Mouse (Mus musculus): ENCODE measurements at regions not wholly inside any gene's neighbourhood (a gene's known extent, or its start where the extent isn't known, plus 50 kb on each side); places are given as distances from the start of the nearest gene placed in this dataset.
A peak's percentile ranks its signal among the peaks of the same experiment; 100 is the strongest.

GRCm38 (mm10) chr16:51521317-51522092 lies 509.5 kb upstream of the Cblb start:
- H3K4me1 ChIP-seq (ENCODE audit: insufficient read depth, low read length), result no peaks in the 10 kb centered on the region
- H3K9ac ChIP-seq (replicated peaks; ENCODE audit: low read length, poor library complexity, severe bottlenecking), result no peak overlapping the region
- H3K27ac ChIP-seq (ENCODE audit: low read depth, low read length), result no peak overlapping the region
- no peaks in the 10 kb centered on the region for H3K27me3 ChIP-seq (ENCODE audit: insufficient read depth, low read length)
- H3K36me3 ChIP-seq (ENCODE audit: insufficient read depth, low read length), result no peaks in the 10 kb centered on the region
- no peaks in the 10 kb centered on the region for H3K9me3 ChIP-seq (ENCODE audit: low read length)
- no peak for TF ChIP-seq CTCF (IDR thresholded peaks at IDR 0.05)
- peak overlapping the region; percentile 18; the same call in 1 of the 2 replicates for H3K4me2 ChIP-seq (ENCODE audit: low read depth, low read length, poor library complexity, severe bottlenecking)
- ATAC-seq (ENCODE audit: low FRiP score) (0 out of 2 replicates have a peak, but pooled peaks have one; percentile 47), DNase-seq (ENCODE audit: low spot score) (peak; percentile 11)
- peak overlapping the region; percentile 10; the same call in 1 of the 2 replicates for H3K4me3 ChIP-seq (ENCODE audit: low read depth, low read length)
- WGBS, result 53% methylated on average over 13 of the region's 13 CpGs

GRCm38 (mm10) chr16:51524023-51524422 lies 507.0 kb upstream of the Cblb start:
- Histone ChIP-seq H3K27ac (ENCODE audit: low read depth, low read length) (no peak overlapping the region), H3K4me1 (ENCODE audit: insufficient read depth, low read length) (no peaks in the 10 kb centered on the region), H3K4me2 (ENCODE audit: low read depth, low read length, poor library complexity, severe bottlenecking) (no peak overlapping the region), H3K36me3 (ENCODE audit: insufficient read depth, low read length) (no peaks in the 10 kb centered on the region), H3K4me3 (ENCODE audit: low read depth, low read length) (no peak overlapping the region), H3K27me3 (ENCODE audit: insufficient read depth, low read length) (no peaks in the 10 kb centered on the region), H3K9me3 (ENCODE audit: low read length) (no peaks in the 10 kb centered on the region), H3K9ac (replicated peaks; ENCODE audit: low read length, poor library complexity, severe bottlenecking) (no peak overlapping the region)
- ATAC-seq (ENCODE audit: low FRiP score) (no peak), DNase-seq (ENCODE audit: low spot score) (no peak)
- 98% methylated on average over 1 of the region's 1 CpGs for WGBS
- TF ChIP-seq CTCF (IDR thresholded peaks at IDR 0.05), result no peak

- no peaks in the 10 kb centered on the region for H3K4me1 ChIP-seq (ENCODE audit: insufficient read depth, low read length)
- H3K27me3 ChIP-seq (ENCODE audit: insufficient read depth, low read length), result no peaks in the 10 kb centered on the region
- no peak overlapping the region for H3K27ac ChIP-seq (ENCODE audit: low read depth, low read length)
- no peak for TF ChIP-seq CTCF (IDR thresholded peaks at IDR 0.05)
- H3K9me3 ChIP-seq (ENCODE audit: low read length), result no peaks in the 10 kb centered on the region
- WGBS, result 82% methylated on average over 1 of the region's 1 CpGs
- no peak overlapping the region for H3K4me3 ChIP-seq (ENCODE audit: low read depth, low read length)
- DNase-seq (ENCODE audit: low spot score) (no peak), ATAC-seq (ENCODE audit: low FRiP score) (no peak)
- H3K9ac ChIP-seq (replicated peaks; ENCODE audit: low read length, poor library complexity, severe bottlenecking), result no peak overlapping the region
- H3K36me3 ChIP-seq (ENCODE audit: insufficient read depth, low read length), result no peaks in the 10 kb centered on the region
- no peak overlapping the region for H3K4me2 ChIP-seq (ENCODE audit: low read depth, low read length, poor library complexity, severe bottlenecking)
These were observed 498.5 kb upstream of the Cblb start for GRCm38 (mm10) chr16:51532496-51532895.

GRCm38 (mm10) chr16:51543769-51544168 lies 487.3 kb upstream of the Cblb start:
- no peak overlapping the region for H3K4me3 ChIP-seq (ENCODE audit: low read depth, low read length)
- no peaks in the 10 kb centered on the region for H3K4me1 ChIP-seq (ENCODE audit: insufficient read depth, low read length)
- ATAC-seq (ENCODE audit: low FRiP score) (no peak), DNase-seq (ENCODE audit: low spot score) (no peak)
- H3K36me3 ChIP-seq (ENCODE audit: insufficient read depth, low read length), result no peaks in the 10 kb centered on the region
- no peak overlapping the region for H3K9ac ChIP-seq (replicated peaks; ENCODE audit: low read length, poor library complexity, severe bottlenecking)
- no peaks in the 10 kb centered on the region for H3K27me3 ChIP-seq (ENCODE audit: insufficient read depth, low read length)
- WGBS, result 87% methylated on average over 4 of the region's 4 CpGs
- TF ChIP-seq CTCF (IDR thresholded peaks at IDR 0.05), result no peak
- no peak overlapping the region for H3K27ac ChIP-seq (ENCODE audit: low read depth, low read length)
- no peak overlapping the region for H3K4me2 ChIP-seq (ENCODE audit: low read depth, low read length, poor library complexity, severe bottlenecking)
- H3K9me3 ChIP-seq (ENCODE audit: low read length), result no peaks in the 10 kb centered on the region

- ATAC-seq (ENCODE audit: low FRiP score), result no peak
- DNase-seq (ENCODE audit: low spot score), result no peak
- H3K27ac ChIP-seq (ENCODE audit: low read depth, low read length), result no peak overlapping the region
- WGBS, result 76% methylated on average over 1 of the region's 1 CpGs
- no peak overlapping the region for H3K4me2 ChIP-seq (ENCODE audit: low read depth, low read length, poor library complexity, severe bottlenecking)
- TF ChIP-seq CTCF (IDR thresholded peaks at IDR 0.05), result no peak
- no peaks in the 10 kb centered on the region for H3K9me3 ChIP-seq (ENCODE audit: low read length)
- H3K27me3 ChIP-seq (ENCODE audit: insufficient read depth, low read length), result no peaks in the 10 kb centered on the region
- H3K4me1 ChIP-seq (ENCODE audit: insufficient read depth, low read length), result no peaks in the 10 kb centered on the region
- H3K4me3 ChIP-seq (ENCODE audit: low read depth, low read length), result no peak overlapping the region
- H3K9ac ChIP-seq (replicated peaks; ENCODE audit: low read length, poor library complexity, severe bottlenecking), result no peak overlapping the region
- H3K36me3 ChIP-seq (ENCODE audit: insufficient read depth, low read length), result no peaks in the 10 kb centered on the region
These were observed 484.0 kb upstream of the Cblb start for GRCm38 (mm10) chr16:51547032-51547431.

GRCm38 (mm10) chr16:51562866-51563658 lies 468.0 kb upstream of the Cblb start:
- Histone ChIP-seq H3K4me2 (ENCODE audit: low read depth, low read length, poor library complexity, severe bottlenecking) (no peak overlapping the region), H3K27ac (ENCODE audit: low read depth, low read length) (no peak overlapping the region), H3K4me3 (ENCODE audit: low read depth, low read length) (no peak overlapping the region), H3K9me3 (ENCODE audit: low read length) (no peaks in the 10 kb centered on the region), H3K4me1 (ENCODE audit: insufficient read depth, low read length) (no peaks in the 10 kb centered on the region), H3K36me3 (ENCODE audit: insufficient read depth, low read length) (no peaks in the 10 kb centered on the region), H3K27me3 (ENCODE audit: insufficient read depth, low read length) (no peaks in the 10 kb centered on the region), H3K9ac (replicated peaks; ENCODE audit: low read length, poor library complexity, severe bottlenecking) (no peak overlapping the region)
- 84% methylated on average over 5 of the region's 5 CpGs for WGBS
- DNase-seq (ENCODE audit: low spot score), result no peak
- no peak for TF ChIP-seq CTCF (IDR thresholded peaks at IDR 0.05)
- ATAC-seq (ENCODE audit: low FRiP score), result no peak

Data from midbrain, postnatal 0 days (tissue).